Mouse (Mus musculus): ENCODE results near the gene Boc.

GRCm38 (mm10) chr16:44502325-44502724, 56.4 kb downstream of the Boc start:
- TF ChIP-seq POLR2A (IDR thresholded peaks at IDR 0.05; ENCODE audit: extremely low read depth, insufficient read depth, low read length): no peak
- no peak for TF ChIP-seq CTCF (IDR thresholded peaks at IDR 0.05; ENCODE audit: extremely low read depth, insufficient read depth, low read length)
